Mouse (Mus musculus) urinary bladder, adult 18-20 months (tissue): ENCODE measurements at regions not wholly inside any gene's neighbourhood (a gene's known extent, or its start where the extent isn't known, plus 50 kb on each side); places are given as distances from the start of the nearest gene placed in this dataset.

ENCODE experiments used
- DNase-seq, 2 experiments: peaks; one replicate each; pipeline ENCODE4 v3.0.0; 2022; ENCODE audit warnings: low spot score in 2 of 2, mixed read lengths in 2 of 2

DNA sequence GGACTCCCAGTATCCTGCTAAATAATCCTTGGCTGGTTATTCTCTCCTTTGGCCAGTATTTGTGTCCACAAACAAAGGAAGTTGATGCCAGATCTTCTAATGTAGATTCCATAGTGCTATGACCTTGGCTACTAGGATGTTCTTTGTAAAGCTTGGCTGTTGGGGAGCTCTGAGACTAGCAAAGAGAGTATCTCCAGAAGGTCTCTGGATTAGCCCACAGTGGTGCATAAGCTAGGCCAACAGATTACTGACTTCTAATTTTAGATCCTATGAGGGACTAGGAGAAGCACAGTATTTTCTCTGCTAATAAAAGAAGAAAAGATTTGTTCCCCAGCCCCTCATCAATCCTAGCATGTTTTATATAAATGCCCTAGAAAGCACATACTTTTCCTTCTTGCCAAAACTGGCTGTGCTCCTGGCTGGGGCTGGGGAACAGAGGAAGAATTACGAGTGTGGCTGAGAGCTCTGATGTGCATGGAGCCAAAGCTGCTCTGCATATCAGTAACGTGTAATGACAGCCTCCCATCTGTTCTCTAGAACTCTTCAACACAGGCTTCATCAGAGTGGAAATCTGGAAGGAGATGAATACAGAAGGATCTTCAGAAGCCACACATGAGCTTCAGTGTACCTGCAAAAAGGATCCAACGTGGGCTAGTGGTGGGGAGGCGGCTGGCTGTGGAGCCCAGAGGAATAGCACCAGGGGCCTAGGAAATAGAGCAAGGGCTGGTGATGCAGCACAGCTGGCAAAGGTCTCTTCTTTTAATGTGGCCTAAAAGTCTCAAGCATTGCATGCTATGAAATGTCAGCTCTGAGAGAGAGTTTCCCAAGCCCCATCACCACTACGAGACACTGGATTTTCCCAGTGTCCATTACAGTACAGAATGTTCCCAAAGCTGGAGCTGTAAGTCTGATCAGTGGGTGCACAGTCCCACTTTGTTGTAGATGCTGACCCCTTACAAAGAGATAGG lies 283.0 kb upstream of the Plxna2 start:
- no peak for DNase-seq

DNA sequence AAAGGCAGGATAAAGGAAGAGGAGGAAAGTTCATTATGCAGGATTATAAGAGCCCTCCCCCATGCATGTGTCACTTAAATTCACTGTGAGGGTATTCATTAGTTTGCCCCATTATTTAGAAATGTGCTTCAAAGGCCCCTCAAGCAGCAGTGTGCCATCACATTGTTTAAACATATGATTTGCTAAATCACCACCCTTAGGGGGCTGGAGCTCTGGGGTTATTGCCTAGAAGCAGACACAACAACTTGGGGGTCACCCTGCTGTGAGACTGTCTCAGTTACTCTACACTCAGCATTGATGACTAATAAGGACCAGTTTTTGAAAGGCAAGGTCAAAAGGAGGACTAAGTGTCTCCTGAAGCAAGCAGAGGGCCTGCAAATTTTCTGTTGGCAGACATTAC lies 285.4 kb upstream of the Plxna2 start:
- no peak for DNase-seq

GRCm38 (mm10) chr1:194330471-194330870 lies 287.5 kb upstream of the Plxna2 start:
- no peak for DNase-seq

DNA sequence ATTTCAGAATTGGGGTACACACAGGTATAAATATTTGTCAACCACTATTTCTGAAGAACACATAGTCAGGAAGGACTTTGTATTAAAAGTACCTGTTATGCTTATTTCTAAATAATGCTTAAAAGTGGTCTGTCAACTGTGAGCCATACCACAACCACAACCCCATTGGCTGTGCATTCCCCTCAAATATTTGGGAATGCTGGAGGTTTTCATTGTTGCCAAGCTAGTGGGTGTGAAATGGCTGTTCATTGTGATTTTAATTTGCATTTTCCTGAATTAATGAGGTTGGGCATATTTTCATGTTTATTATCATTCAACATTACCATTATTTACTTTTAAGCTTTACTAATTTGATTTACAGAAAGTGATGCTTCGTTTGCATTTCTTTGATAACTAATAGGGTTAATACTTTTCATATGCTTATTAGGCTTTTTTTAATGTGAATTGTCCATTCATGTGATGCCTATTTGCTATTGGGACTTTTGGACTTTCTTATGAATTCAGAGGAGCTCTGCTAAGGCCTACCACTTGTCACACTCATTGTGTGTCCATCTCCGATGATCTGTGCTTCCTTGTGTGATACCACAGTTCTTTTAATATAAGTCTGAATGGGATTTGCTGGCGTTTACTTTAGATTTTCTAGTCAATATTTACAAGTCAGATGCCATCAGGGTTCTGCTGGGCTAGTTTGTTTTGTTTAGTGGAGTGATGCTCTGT lies 297.5 kb upstream of the Plxna2 start:
- DNase-seq, result no peak

DNA sequence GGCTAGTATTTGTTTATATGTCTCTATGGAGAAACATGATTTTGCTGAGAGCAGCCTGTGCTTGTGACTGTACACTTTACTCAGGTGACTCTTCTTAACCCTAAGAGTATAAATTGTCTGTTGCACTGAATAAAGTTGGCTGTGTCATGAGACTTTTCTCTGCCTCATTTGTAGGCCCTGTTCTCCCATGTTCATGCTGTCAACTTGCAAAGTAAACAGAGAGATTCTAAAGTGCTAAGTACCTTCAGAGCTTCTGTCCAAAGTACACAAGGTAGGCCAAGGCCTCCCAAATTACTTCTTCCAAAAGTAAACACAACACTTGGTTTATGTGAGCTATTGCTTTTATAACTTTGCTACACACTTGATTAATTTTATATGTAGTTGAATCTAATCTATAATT lies 299.7 kb upstream of the Plxna2 start:
- no peak for DNase-seq

GRCm38 (mm10) chr1:194315593-194315992 lies 302.4 kb upstream of the Plxna2 start:
- DNase-seq, result no peak

DNA sequence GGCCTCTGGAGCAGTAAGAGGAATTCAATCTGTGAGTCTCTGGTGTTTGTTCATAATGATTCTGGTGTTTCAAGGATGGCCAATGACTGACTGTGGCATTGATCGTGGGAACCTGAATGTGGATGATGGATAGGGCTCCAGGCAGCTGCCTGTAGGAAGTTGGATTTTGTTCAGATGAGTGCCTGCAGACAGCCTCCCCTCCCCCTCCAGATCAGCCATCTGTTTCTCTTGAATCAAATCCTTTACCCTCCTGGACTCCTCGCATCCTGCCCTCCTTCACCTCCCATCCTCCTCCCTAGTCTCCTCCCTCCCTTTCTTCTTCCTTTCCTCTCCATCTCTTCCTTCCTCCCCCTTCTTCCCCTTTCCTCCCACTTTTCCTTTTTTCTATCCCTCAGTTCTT lies 307.6 kb upstream of the Plxna2 start:
- no peak for DNase-seq

GRCm38 (mm10) chr1:194308648-194309047 lies 309.4 kb upstream of the Plxna2 start:
- no peak for DNase-seq

GRCm38 (mm10) chr1:194303951-194304350 lies 314.1 kb upstream of the Plxna2 start:
- DNase-seq, result no peak

DNA sequence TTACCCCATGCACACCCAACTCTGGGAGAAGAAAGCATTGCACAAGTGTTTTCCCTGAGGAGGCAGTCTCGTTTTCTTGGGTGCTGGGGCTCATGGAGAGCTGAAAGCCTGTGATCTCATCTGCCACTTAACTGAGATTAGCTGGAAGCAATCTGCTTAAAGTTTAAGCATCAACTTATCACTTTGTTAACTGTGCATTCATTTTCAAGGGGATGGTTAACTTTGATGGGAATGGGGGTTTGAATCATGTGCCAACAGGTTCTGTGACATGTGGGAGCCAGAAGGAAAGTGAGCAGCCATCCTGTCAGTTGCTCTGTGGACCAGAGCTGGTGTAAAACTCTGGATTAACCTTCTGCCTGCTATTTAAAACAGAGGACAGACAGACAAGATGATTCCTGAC lies 315.2 kb upstream of the Plxna2 start:
- DNase-seq, result no peak

- DNase-seq, result no peak
Observed at GRCm38 (mm10) chr1:194281941-194282340, 336.1 kb upstream of the Plxna2 start.

DNA sequence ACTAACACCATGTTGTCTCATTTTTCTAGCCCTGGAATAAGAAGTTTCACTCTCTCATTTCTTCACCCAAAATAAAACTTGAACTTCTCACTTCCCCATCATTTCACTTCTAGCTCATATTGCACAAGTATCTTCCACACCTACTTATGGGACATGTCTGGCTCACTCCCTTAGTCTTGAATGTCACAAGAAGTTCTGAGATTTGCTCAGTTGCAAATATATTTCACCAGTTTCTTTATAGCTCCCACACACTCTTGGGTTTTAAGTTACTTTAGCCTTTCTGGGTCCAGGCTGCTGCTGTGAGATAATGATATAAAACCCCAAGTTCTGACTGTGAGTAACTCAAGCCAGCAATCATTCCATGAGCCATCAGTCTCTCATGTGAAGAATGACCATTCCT lies 350.0 kb upstream of the Plxna2 start:
- no peak for DNase-seq

DNA sequence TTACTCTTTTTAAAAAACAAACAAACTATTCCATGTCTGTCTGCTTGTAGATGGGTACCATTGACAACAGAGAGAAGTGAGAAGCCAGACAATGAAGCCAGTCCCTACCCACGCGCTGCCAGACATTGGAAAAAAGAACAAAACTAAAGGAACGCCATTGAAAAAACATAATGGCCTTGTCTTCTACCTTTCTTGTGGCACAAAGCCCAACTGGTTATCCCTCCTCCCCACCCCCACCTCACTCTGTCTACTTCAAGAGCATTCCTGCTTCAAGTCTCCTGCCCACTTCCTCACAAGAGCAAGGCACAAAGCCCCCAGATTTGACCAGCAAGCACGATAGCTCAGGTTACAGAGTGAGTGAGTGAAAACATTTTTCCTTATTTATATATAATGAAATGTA lies 355.6 kb upstream of the Plxna2 start:
- no peak for DNase-seq

DNA sequence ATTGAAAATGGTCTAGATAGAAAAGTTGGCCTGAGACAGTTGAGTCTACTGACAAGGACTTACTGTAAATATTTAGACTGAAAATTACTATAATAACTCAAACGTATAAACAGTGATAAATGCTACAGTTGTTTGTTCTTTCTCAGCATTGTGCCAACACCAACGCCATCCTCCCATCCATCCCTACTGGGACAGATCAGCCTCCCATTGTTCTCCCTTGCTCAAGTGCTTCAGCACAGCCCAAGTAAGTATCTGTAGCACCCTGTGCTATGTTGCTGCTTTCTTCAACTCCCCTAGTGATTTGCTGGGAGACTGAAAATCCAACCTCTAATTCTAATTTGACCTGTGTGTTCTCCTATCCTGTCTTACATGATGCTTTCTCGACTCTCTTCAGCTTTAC lies 358.1 kb upstream of the Plxna2 start:
- no peak for DNase-seq

- no peak for DNase-seq
Observed at GRCm38 (mm10) chr1:194244776-194245366, 373.1 kb upstream of the Plxna2 start.

DNA sequence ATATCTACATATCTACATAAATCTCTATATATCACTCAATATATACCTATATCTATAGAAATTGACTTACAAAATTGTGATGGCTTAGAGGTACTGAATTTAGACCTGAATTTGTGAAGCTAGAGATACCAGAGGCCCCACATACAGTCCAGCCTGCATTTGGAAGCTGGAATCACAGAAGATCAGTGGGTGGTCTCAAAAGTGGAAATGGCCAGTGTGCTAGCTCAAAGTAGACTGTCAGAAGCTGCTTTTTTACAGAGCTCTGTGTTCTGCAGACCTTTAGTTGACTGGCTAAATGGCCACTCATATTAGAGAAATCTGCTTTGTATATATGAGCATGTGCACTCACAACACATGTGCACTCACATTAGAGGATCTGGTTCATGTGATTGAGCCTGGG lies 376.9 kb upstream of the Plxna2 start:
- no peak for DNase-seq

- DNase-seq, result no peak
Observed at GRCm38 (mm10) chr1:194231206-194231605, 386.8 kb upstream of the Plxna2 start.

GRCm38 (mm10) chr1:194226550-194227160 lies 391.4 kb upstream of the Plxna2 start:
- DNase-seq, result no peak

GRCm38 (mm10) chr1:194225786-194226185 lies 392.2 kb upstream of the Plxna2 start:
- DNase-seq, result no peak

- no peak for DNase-seq
Observed at GRCm38 (mm10) chr1:194224046-194224445, 394.0 kb upstream of the Plxna2 start.

- no peak for DNase-seq
Observed at GRCm38 (mm10) chr1:194223610-194224009, 394.4 kb upstream of the Plxna2 start.

DNA sequence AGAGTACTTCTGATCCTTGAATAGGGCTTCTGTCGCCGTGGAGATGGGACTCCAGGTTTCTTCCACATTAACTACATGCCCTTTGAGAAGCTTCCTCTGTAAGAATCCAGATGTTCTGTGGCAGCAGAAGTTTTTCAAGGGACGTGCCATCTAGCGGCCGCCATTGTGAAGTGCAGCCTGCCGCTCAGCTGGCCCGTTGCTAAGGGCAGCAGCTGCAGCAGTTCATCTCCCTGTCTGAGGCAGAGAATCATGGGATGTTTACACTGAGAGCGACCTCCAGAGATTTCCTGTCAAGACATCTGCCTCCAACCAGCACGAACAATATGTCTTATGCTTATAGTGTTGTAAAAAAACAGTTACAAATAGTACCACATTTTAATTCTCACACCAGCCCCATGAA lies 395.0 kb upstream of the Plxna2 start:
- peak; percentile 44 to 54 for DNase-seq
